Mouse (Mus musculus) heart, postnatal 0 days (tissue): ENCODE results near the gene Hormad2.

Experiments used
- CTCF ChIP-seq: IDR thresholded peaks from 2 replicates; pipeline ENCODE4 v1.5.1; 2016; ENCODE audit warnings: antibody characterized with exemption, control low read depth, low read depth
- EP300 ChIP-seq: IDR thresholded peaks from 2 replicates; pipeline ENCODE4 v1.6.1; 2016; ENCODE audit warnings: antibody characterized with exemption, low read depth

DNA sequence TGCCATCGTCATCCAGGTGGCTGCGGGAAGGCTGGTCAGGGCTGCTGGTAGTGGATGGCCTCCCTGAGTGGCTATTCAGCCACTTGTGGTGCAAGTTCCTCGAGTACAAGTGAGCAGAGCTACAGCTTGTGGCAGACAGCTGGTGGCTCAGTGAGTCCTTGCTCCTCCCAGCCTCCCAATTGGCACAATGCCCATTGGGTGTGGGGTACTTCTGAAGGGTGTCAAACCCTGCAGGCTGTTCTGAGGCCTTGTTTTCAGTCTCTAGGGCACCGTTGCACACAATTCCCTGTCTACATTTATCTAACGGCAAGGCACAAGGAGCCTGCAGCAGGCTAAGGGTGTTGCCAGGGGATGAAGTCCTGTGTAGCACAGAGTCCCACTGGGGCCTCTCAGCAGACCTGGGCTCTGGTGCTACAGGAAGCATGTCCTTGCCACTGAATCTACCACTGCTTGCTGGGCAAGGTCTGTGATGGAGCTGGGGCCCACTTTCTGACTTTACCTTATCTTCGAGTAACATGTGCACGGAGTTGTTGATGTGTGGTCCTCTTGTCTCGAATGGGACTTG is 46.6 kb upstream of the Hormad2 start:
- TF ChIP-seq CTCF, result no peak
- TF ChIP-seq EP300, result no peak
